8 mouse cellular contexts compared by ENCODE assay signal in genomic region chr13:21264366-21264765, GRCm38 (mm10). TPM values are rescaled to one million over a fixed set of nuclear protein-coding genes. Genes with fewer than 3 reads are reported as not detected.
DNase-seq lines count a peak whose midpoint lies in the region; ATAC-seq and TF ChIP-seq lines count a peak whose summit lies in the region.

No protein-coding gene starts in this region.

- no peaks in the 10 kb centered on the region for H3K36me3 ChIP-seq in kidney, postnatal 0 days (ENCODE audit: insufficient read depth, low read length)
- no peaks in the 10 kb centered on the region for H3K36me3 ChIP-seq in forebrain, embryonic 10.5 days (replicated peaks)
- no peaks in the 10 kb centered on the region for H3K36me3 ChIP-seq in limb, embryonic 11.5 days (ENCODE audit: control insufficient read depth, insufficient read depth, low read length)
- H3K36me3 ChIP-seq in neural tube, embryonic 14.5 days (ENCODE audit: control insufficient read depth, insufficient read depth, low read length), result no peaks in the 10 kb centered on the region

- ATAC-seq in kidney, postnatal 0 days (replicated peaks; ENCODE audit: low FRiP score, low read depth), result no peak
- no peak for ATAC-seq in limb, embryonic 11.5 days (ENCODE audit: insufficient number of reproducible peaks, low FRiP score, low TSS enrichment, low read depth)
- ATAC-seq in neural tube, embryonic 14.5 days (ENCODE audit: low read depth), result no peak

- WGBS in kidney, postnatal 0 days, result 4% methylated on average over 11 of the region's 11 CpGs
- 0% methylated on average over 11 of the region's 11 CpGs for WGBS in forebrain, embryonic 10.5 days
- 2% methylated on average over 11 of the region's 11 CpGs for WGBS in limb, embryonic 11.5 days
- whole genome bisulfite sequencing in neural tube, embryonic 14.5 days, result under 1% methylated on average over 11 of the region's 11 CpGs

- TF ChIP-seq CTCF in kidney, postnatal 0 days (IDR thresholded peaks at IDR 0.05; ENCODE audit: low read depth), result no peak

- H3K27ac ChIP-seq in kidney, postnatal 0 days, result no peak overlapping the region
- H3K27ac ChIP-seq in forebrain, embryonic 10.5 days, result peak overlapping the region; percentile 78
- H3K27ac ChIP-seq in limb, embryonic 11.5 days (replicated peaks; ENCODE audit: low read depth, low read length), result no peak overlapping the region
- H3K27ac ChIP-seq in neural tube, embryonic 14.5 days (ENCODE audit: low read depth, low read length), result no peak overlapping the region

- DNase-seq in kidney, postnatal 0 days (ENCODE audit: low spot score), result no peak
- DNase-seq in kidney, adult 9 months, result no peak
- DNase-seq in ZHBTc4 (ENCODE audit: low read depth, low spot score), result peak; percentile 83
- DNase-seq in forebrain, embryonic 10.5 days (ENCODE audit: extremely low spot score, low spot score), result peak; percentile 89
- DNase-seq in limb, embryonic 11.5 days (ENCODE audit: low spot score), result peak; percentile 91
- no peak for DNase-seq in gastrocnemius, postnatal 25 days
- no peak for DNase-seq in lung, adult 18-20 months

- peak overlapping the region; percentile 53 for H3K4me2 ChIP-seq in kidney, postnatal 0 days (ENCODE audit: low read length)
- H3K4me2 ChIP-seq in limb, embryonic 11.5 days (ENCODE audit: low read depth, severe bottlenecking), result peak overlapping the region; percentile 40
- peak overlapping the region; percentile 31 for H3K4me2 ChIP-seq in neural tube, embryonic 14.5 days (ENCODE audit: low read depth, low read length)

- H3K9ac ChIP-seq in kidney, postnatal 0 days (ENCODE audit: low read depth, low read length), result no peak overlapping the region
- H3K9ac ChIP-seq in limb, embryonic 11.5 days (ENCODE audit: low read length), result no peak overlapping the region
- no peak overlapping the region for H3K9ac ChIP-seq in neural tube, embryonic 14.5 days (replicated peaks; ENCODE audit: low read depth, low read length)

- H3K9me3 ChIP-seq in kidney, postnatal 0 days (replicated peaks; ENCODE audit: low read length), result no peaks in the 10 kb centered on the region
- H3K9me3 ChIP-seq in forebrain, embryonic 10.5 days, result no peaks in the 10 kb centered on the region
- H3K9me3 ChIP-seq in limb, embryonic 11.5 days (ENCODE audit: control insufficient read depth, low read length), result no peaks in the 10 kb centered on the region
- no peaks in the 10 kb centered on the region for H3K9me3 ChIP-seq in neural tube, embryonic 14.5 days (ENCODE audit: control insufficient read depth, low read length)

- peaks cover 4% of the 10 kb centered on the region for H3K4me1 ChIP-seq in kidney, postnatal 0 days (replicated peaks; ENCODE audit: insufficient read depth, low read length)
- H3K4me1 ChIP-seq in forebrain, embryonic 10.5 days, result peaks cover 18% of the 10 kb centered on the region
- H3K4me1 ChIP-seq in limb, embryonic 11.5 days (ENCODE audit: control insufficient read depth, insufficient read depth, low read length), result no peaks in the 10 kb centered on the region
- no peaks in the 10 kb centered on the region for H3K4me1 ChIP-seq in neural tube, embryonic 14.5 days (ENCODE audit: control insufficient read depth, insufficient read depth, low read length)

- H3K27me3 ChIP-seq in kidney, postnatal 0 days (ENCODE audit: insufficient read depth, low read length), result no peaks in the 10 kb centered on the region
- H3K27me3 ChIP-seq in forebrain, embryonic 10.5 days (ENCODE audit: poor library complexity, severe bottlenecking), result peaks cover 29% of the 10 kb centered on the region
- no peaks in the 10 kb centered on the region for H3K27me3 ChIP-seq in limb, embryonic 11.5 days (ENCODE audit: control insufficient read depth, insufficient read depth, low read length)
- H3K27me3 ChIP-seq in neural tube, embryonic 14.5 days (ENCODE audit: control insufficient read depth, insufficient read depth, low read length), result no peaks in the 10 kb centered on the region

- H3K4me3 ChIP-seq in kidney, postnatal 0 days (replicated peaks; ENCODE audit: low read depth, low read length), result peak overlapping the region; percentile 23
- H3K4me3 ChIP-seq in forebrain, embryonic 10.5 days, result peak overlapping the region; percentile 63
- H3K4me3 ChIP-seq in limb, embryonic 11.5 days (ENCODE audit: low read depth, low read length), result peak overlapping the region; percentile 23
- H3K4me3 ChIP-seq in neural tube, embryonic 14.5 days (ENCODE audit: low read depth, low read length), result peak overlapping the region; percentile 30

RNA-seq across cellular contexts. Expression of gene Gpx5, which starts 28.2 kb away (rescaled TPM):
- not detected in 2 replicates for polyA plus RNA-seq in kidney, postnatal 0 days (2015; fragmentation: Nextera tagmentation; extraction: Ambion mirVana)
- polyA plus RNA-seq in forebrain, embryonic 10.5 days (2016; fragmentation: Nextera tagmentation; extraction: Ambion mirVana), result not detected in 2 replicates
- polyA plus RNA-seq in limb, embryonic 11.5 days (2014; fragmentation: Nextera tagmentation; extraction: Ambion mirVana), result not detected in 2 replicates
- polyA plus RNA-seq in neural tube, embryonic 14.5 days (2014; fragmentation: Nextera tagmentation; extraction: Ambion mirVana), result not detected in 2 replicates
- not detected for total RNA-seq in gastrocnemius, postnatal 25 days (2021)

RNA-seq across cellular contexts. Expression of gene Gpx6, which starts 47.6 kb away (rescaled TPM):
- 57.5 and 67.8 TPM in 2 replicates for polyA plus RNA-seq in kidney, postnatal 0 days (2015; fragmentation: Nextera tagmentation; extraction: Ambion mirVana)
- 0.15 and 0.21 TPM in 2 replicates for polyA plus RNA-seq in forebrain, embryonic 10.5 days (2016; fragmentation: Nextera tagmentation; extraction: Ambion mirVana)
- polyA plus RNA-seq in limb, embryonic 11.5 days (2014; fragmentation: Nextera tagmentation; extraction: Ambion mirVana), result 0.51 and 0.88 TPM in 2 replicates
- polyA plus RNA-seq in neural tube, embryonic 14.5 days (2014; fragmentation: Nextera tagmentation; extraction: Ambion mirVana), result 0.35 TPM in 1 of 2 replicates, not detected in the other
- total RNA-seq in gastrocnemius, postnatal 25 days (2021), result not detected

Comparison
In these comparisons a context has a peak if more than half of its experiments do, and no peak if none do; other contexts are left out.
1. DNase-seq: peak in ZHBTc4 (single experiment), forebrain, embryonic 10.5 days (single experiment) and limb, embryonic 11.5 days (single experiment); none in kidney, postnatal 0 days (single experiment), kidney, adult 9 months (single experiment), gastrocnemius, postnatal 25 days (single experiment) and lung, adult 18-20 months (0 of 2).
2. RNA of gene Gpx6, which starts 47.6 kb away (polyA plus RNA-seq): 57.5 to 67.8 TPM in kidney, postnatal 0 days; 0.51 to 0.88 TPM in limb, embryonic 11.5 days, 0.35 TPM in neural tube, embryonic 14.5 days and 0.15 to 0.21 TPM in forebrain, embryonic 10.5 days; every median in the first group is over 10 times any median in the second.
3. Peak in every context shown above with its lines, with median percentiles within 50 percentile points of each other: H3K4me2 ChIP-seq and H3K4me3 ChIP-seq.